Mouse (Mus musculus): ENCODE data around the gene Fam192a. TPM values are rescaled to one million over a fixed set of nuclear protein-coding genes. Genes with fewer than 3 reads are reported as not detected.

Fam192a gene
- total RNA-seq (2015; ENCODE audit: low replicate concordance) (18.0 and 20.1 TPM in 2 replicates), total RNA-seq (2017; ENCODE audit: low replicate concordance) (37.7 and 66.1 TPM in 2 replicates)

DNA sequence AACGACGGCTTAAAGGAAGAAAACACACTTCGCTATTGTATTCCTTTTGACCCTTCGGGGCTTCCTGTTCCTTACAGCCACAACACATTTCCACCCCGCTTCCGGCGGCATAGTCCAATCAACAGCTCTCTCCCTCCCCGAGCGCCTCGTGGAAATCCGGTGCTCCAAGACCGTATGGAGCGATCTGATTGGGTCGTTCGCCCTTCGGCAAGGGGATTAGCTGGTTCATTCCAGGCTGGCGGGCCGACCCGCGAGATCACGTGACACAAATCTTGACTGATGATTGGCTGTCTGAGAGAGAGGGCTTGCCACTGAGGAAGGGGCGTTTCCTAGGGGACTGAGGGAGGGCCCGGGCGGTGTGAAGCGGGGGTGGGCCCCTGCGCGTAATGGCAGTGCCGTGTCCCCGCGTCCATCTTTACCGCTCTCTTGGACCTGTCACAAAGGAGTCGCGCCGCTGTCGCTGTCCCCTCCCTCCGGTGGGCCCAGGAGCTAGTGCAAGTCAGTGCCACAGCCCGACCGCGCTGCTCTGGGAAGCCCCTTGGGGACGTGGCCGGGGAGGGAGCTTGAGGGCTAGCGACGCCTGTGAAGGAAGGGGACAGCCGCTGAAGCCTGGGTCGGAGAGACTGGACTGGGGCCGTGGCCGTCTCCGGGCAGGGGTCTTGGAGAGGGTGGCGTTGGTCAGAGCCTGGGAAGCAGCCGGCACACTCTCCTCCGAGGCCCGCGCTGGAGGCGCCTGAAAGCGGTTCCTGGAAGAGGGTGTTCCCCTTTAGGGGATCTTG, at the start of gene Fam192a, which contains the start of gene Rspry1:
Gene Fam192a, minus strand, starts transcription at position 391 of the 779 bp plus-strand sequence.
Gene Rspry1, plus strand, starts transcription at position 331 of the 779 bp plus-strand sequence.
- ATAC-seq (replicated peaks; ENCODE audit: low FRiP score, poor library complexity, severe bottlenecking), result peak; percentile 91

DNA sequence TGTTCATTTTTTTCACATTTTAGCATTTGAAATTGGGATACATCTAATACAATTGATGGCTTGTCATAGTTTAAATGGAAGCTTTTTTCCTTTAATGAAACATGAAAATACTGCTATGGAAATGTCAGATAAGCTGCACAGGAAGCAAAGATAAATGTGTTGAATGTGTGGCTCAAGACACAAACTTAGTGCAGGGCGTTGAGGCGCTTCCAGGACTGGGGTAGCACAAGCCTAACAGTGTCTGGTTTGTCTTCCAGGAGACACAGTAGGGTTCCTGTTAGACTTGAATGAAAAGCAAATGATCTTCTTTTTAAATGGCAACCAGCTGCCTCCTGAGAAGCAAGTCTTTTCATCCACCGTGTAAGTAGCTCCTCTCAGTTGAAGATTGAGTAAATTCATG, 47.7 kb upstream of the Fam192a start:
- ATAC-seq (replicated peaks; ENCODE audit: low FRiP score, poor library complexity, severe bottlenecking), result no peak

DNA sequence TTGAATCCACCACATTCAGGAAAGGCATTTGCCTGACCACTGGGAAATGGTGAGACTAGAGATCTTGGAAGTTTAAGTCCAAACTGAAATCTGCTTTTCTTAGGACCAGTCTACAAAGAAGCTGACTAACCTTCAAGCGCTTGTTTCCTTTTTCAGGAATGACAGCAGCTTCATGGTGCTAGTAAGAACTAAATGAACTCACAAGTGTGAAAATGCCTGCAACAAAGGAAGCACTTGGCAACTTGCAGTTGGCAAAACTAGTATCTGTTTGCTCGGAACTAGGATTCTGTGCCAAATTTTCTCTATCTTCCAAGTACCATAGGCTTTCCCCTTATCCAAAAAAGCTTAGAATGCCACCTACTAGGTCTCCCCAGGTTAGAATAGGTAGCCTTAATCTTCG, 44.4 kb upstream of the Fam192a start:
- ATAC-seq (replicated peaks; ENCODE audit: low FRiP score, poor library complexity, severe bottlenecking), result no peak

GRCm38 (mm10) chr8:94645202-94645601, 43.4 kb upstream of the Fam192a start:
- no peak for ATAC-seq (replicated peaks; ENCODE audit: low FRiP score, poor library complexity, severe bottlenecking)

- no peak for ATAC-seq (replicated peaks; ENCODE audit: low FRiP score, poor library complexity, severe bottlenecking)
These were observed 40.1 kb upstream of the Fam192a start for GRCm38 (mm10) chr8:94641938-94642337.

- ATAC-seq (replicated peaks; ENCODE audit: low FRiP score, poor library complexity, severe bottlenecking), result no peak
These were observed 39.4 kb upstream of the Fam192a start for GRCm38 (mm10) chr8:94641183-94641582.

DNA sequence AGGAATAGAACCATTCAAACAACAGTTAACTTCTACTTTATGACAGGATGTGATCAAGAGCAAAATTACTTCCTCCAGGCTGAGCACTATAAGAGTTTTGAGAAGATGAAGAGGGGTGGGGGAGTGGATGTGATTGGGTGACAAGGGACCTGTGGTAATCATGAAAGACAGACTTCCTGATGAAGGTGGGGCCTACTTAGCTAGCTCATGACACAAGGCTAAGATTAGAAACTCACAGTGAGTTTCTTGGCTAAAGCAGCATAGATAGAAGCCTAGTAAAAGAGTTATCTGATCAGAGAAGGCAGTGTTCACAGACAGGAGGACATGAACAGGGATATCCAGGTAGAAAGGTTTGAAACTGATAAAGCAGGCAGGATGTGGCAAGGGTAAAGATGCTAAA, 32.4 kb upstream of the Fam192a start:
- ATAC-seq (replicated peaks; ENCODE audit: low FRiP score, poor library complexity, severe bottlenecking), result peak; percentile 82

DNA sequence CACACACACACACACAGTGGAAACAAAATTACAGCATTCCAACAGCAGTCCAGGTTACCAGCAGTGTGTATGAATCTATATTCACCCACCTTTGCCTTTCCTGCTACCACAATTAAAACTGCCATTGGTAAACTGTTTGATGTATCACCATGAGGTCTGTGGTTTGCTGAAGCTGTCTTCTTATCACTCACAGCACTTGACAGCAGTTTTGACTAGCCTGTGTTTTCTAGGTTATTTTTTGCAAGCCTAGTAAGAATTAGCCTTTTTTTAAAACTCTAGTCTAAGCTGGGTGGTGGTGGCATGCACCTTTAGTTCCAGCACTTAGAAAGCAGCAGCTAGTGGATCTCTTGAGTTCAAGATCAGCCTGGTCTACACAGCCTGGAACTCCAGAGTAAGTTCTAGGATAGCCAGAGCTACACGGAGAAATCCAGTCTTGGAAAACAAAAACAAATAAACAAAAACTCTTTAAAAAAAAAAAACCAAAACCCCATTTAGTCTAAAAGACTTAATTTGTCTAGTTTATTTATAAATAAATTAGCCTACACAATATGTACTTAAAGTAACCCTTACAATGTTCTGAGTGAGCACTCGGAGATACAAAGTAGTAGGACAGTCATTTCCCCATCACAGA, 31.9 kb upstream of the Fam192a start:
- ATAC-seq (replicated peaks; ENCODE audit: low FRiP score, poor library complexity, severe bottlenecking), result peak; percentile 58; the same call in 1 of the 2 replicates

- no peak for ATAC-seq (replicated peaks; ENCODE audit: low FRiP score, poor library complexity, severe bottlenecking)
These were observed 23.1 kb upstream of the Fam192a start for GRCm38 (mm10) chr8:94624885-94625284.

GRCm38 (mm10) chr8:94607064-94607463, 5.3 kb upstream of the Fam192a start:
- ATAC-seq (replicated peaks; ENCODE audit: low FRiP score, poor library complexity, severe bottlenecking), result no peak

GRCm38 (mm10) chr8:94604030-94604429, 2.2 kb upstream of the Fam192a start:
- no peak for ATAC-seq (replicated peaks; ENCODE audit: low FRiP score, poor library complexity, severe bottlenecking)

- ATAC-seq (replicated peaks; ENCODE audit: low FRiP score, poor library complexity, severe bottlenecking), result peak; percentile 11; the same call in 1 of the 2 replicates
These were observed 804 bp upstream of the Fam192a start for GRCm38 (mm10) chr8:94602471-94603131.

GRCm38 (mm10) chr8:94601034-94601606, 677 bp downstream of the Fam192a start:
- peak; percentile 42 for ATAC-seq (replicated peaks; ENCODE audit: low FRiP score, poor library complexity, severe bottlenecking)

GRCm38 (mm10) chr8:94600478-94600877, 1.3 kb downstream of the Fam192a start:
- ATAC-seq (replicated peaks; ENCODE audit: low FRiP score, poor library complexity, severe bottlenecking), result no peak

- ATAC-seq (replicated peaks; ENCODE audit: low FRiP score, poor library complexity, severe bottlenecking), result peak; percentile 74
These were observed 7.6 kb downstream of the Fam192a start for GRCm38 (mm10) chr8:94594211-94594610.

DNA sequence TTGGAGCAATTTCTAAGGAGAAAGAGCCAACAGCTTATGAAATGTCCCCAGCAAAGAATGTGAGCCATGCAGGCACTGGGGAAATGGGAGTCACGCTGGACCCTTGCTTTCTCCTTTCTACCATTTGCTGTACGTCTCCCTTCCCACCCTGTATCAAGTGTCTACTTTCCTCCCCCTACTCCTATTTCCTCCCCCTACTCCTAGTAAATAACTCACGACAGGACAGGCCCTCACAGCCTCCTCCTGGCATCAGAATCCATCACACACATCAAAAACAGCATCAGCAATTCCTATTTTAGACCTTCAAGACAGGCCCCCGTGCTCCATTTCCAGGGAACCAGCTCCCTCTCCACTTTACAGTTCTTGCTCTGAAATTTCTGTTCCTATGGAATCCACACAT, 10.1 kb downstream of the Fam192a start:
- ATAC-seq (replicated peaks; ENCODE audit: low FRiP score, poor library complexity, severe bottlenecking), result no peak

- ATAC-seq (replicated peaks; ENCODE audit: low FRiP score, poor library complexity, severe bottlenecking), result peak; percentile 72
These were observed 17.5 kb downstream of the Fam192a start for GRCm38 (mm10) chr8:94584238-94584817.

DNA sequence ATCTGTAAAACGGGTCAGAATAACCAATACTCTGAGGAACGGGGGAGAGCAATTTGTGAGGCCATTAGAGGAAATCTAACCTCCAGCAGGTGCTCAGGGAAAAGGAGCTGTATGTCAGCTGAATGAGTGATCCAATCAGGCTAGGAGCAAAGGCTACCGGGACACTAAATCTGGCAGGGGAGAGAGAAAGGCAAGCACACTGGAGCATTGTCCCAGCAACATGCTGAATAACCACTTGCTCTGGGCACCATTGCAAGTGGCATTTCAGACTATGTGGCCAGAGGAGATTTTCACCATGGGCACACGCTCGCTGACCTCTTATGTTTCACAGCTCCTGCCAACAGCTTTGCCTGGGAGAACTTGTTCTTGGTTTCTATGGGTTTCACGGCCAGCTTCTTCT, 19.2 kb downstream of the Fam192a start:
- ATAC-seq (replicated peaks; ENCODE audit: low FRiP score, poor library complexity, severe bottlenecking), result no peak

DNA sequence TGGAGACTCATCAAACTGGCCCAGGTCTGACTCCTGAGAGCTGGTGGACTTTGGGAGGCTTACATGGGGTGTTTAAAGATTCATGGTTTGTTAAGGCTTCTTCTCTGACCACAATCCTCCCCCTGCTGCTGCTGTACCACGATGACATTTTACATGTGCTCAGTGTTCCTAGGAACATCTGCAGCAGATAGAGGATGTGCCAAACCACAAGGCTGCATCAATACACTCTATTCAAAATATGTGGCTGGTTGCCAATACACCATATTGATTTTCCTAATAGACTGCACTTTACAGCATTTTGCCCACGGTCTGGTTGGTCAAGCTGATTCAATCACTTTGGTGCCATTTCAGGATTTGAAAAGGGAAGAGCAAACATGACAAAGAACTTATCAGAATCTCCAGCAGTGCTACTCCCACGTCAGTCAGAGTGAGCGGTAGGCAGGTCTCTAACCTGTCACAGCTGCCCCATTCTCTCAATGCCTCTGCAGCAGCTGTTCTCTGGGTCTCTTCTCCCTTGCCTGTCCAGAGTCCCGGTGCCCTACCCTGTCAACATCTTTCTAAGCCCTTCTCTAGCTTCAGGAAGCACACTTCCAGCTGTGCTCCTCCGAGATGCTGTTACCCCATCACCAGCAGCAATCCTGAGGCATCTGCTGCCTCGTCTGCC, 19.8 kb downstream of the Fam192a start:
- ATAC-seq (replicated peaks; ENCODE audit: low FRiP score, poor library complexity, severe bottlenecking), result no peak
